Mouse (Mus musculus) cerebellum, postnatal 10 days (tissue): ENCODE measurements around the gene Tcf21.

ENCODE experiments used
- DNase-seq, 2 experiments: peaks; one replicate each; pipeline ENCODE4 v3.0.0; 2021; ENCODE audit warnings: mixed read lengths in 2 of 2

Gene Tcf21

DNA sequence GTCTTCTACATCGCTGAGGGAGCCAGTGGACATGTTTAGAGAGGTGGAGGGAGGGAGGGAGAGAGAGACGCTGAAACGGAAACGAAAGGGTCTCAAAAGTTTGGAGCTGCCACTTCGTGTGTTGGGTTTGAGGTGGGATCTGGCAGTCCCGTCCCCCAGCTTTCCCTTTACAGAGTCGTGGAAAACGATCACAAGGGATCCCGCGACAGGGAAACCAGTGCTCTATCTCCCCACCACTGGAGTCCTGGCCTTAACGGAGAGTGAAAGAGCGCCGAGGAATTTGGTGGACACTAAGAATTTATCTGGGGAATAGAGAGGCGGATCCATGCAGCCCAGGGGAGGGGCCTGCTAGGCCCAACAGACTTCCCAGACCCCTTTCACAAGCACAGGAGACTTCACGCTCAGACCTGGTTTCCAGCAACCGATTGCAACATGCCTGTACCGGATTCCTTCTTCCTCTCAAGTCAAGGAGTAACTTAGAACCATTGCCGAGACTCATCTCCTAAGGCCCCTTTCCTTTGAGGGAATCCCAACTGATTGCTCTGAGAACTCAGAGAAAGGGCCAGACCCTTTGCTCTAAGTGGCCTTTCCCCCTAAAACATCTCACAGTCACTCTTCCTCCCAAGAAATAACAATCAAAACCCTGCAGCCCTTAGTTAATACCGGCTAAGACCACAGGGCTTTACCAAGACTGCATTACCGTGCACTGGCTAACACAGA lies at the start of gene Tcf21:
Tcf21 (minus strand) TSS at position 304 of the 720 bp plus-strand sequence.
- DNase-seq: no peak

DNA sequence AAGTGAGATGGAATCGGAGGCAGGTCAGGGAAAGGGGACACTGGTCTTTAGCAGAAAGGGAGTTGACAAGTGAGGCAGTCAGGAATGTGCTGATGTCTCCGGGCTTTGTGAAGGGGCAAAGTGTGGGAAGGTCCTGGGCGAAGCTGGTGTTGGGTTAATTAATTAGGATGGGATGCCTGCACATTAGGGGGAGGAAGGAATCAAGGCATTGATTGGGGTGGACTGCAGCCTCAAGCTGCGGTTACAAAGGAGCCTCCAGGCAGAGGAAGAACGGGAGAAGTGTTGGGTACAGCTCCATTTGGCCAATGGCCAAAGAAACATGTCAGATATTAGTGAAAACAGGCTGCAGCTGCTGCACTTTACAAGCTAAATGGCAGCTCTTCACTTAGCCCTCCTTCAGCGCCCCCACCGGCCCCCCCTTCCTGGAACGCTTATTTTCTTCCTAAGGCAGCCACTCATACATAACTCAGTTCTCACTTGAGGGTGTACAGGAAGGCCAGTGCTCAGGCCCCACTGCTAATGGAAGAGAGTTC lies 48.5 kb upstream of the Tcf21 start:
- peak; percentile 12 to 15 for DNase-seq

DNA sequence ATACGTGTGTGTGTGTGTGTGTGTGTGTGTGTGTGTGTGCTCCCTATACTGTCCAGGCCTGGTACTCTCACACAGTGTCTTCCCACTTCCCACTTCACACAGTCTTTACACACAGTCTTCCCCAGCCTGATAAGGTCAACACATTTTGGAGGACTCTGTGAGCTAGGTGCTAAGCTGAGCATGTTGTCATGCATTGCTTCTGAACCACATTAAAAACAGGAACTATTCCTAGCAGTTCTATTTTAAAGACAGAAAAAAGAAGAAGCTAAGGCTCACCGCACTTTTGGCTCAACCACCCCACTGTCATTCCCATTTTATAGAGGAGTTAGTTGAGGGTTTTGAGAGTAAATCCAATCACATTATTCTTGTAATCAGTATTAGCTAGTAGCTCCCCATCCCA lies 47.2 kb upstream of the Tcf21 start:
- no peak for DNase-seq

DNA sequence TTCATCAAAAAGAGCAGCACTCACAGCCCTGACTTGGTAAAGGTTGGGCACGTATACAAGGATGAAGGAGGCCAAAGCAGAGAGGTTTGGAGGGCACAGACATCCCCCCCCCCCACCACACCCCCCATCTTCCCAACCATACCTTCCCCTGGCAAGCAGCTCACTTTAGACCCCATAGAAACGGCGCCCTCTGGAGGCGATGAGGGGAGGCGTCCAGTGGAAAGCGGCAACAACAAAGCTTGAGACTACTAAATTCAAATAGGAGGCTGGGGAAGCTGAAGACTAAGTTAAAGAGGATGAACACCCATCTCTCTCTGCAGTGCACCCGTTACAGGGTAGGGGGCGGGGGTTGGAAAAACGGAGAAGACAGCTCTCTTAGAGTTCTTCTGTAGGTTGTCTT lies 38.1 kb upstream of the Tcf21 start:
- DNase-seq: peak; percentile 29 to 38

DNA sequence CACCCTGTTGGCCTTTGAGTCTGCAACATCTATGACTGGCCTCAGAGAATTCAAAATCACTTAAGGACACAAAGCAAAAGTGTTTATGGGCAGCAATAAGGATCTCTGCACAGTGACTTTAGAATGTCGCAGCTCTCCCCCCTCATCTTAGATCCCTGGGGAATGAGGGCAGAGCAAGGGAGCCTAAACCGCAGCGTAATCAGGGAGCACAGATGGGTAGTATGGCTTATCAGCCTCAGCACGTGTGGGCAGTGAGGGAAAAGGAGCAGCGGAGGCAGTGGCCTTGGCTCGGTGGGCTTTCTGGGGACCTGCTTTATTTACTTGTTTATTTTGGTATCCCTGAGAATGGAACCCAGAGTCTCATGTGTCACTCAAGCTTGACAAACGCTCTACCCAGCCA lies 34.4 kb upstream of the Tcf21 start:
- DNase-seq: no peak

DNA sequence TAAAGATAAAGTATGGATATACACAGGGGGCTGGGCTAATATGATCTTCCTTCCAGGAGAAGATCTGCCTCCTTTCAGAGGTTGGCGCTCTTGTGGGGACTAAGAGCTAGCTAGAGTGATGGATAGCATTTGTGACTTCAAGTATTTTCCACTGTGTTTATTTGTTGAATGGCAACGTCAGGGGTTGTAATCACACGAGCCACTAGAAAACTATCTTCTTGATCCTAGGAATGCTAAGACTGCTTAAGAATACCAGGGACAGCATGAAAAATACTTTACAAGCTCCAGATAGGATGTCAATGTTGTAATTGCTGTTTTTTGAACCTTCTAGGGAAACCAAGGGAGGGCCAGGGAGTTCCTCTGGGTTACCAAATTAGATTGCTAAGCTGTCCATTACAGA lies 25.4 kb upstream of the Tcf21 start:
- no peak for DNase-seq

DNA sequence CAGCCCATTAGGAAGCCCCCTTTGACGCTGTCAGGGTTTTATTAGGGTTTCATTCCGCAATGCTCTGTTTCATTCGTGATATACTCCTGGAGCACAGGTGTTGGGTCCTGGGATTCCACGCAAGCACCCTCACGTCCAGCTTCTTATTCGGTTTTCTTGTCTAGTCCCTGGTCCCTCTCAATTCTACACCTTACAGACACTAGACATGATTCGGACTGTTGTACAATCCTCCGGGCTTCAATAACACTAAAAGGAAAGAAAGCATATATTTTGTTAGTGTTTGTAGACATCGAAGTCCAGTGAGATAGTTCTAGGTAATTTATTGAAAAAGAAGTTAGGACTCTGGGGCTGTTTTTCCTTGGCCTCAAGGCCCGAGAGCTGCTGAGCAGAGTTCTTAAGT lies 24.8 kb upstream of the Tcf21 start:
- no peak for DNase-seq

DNA sequence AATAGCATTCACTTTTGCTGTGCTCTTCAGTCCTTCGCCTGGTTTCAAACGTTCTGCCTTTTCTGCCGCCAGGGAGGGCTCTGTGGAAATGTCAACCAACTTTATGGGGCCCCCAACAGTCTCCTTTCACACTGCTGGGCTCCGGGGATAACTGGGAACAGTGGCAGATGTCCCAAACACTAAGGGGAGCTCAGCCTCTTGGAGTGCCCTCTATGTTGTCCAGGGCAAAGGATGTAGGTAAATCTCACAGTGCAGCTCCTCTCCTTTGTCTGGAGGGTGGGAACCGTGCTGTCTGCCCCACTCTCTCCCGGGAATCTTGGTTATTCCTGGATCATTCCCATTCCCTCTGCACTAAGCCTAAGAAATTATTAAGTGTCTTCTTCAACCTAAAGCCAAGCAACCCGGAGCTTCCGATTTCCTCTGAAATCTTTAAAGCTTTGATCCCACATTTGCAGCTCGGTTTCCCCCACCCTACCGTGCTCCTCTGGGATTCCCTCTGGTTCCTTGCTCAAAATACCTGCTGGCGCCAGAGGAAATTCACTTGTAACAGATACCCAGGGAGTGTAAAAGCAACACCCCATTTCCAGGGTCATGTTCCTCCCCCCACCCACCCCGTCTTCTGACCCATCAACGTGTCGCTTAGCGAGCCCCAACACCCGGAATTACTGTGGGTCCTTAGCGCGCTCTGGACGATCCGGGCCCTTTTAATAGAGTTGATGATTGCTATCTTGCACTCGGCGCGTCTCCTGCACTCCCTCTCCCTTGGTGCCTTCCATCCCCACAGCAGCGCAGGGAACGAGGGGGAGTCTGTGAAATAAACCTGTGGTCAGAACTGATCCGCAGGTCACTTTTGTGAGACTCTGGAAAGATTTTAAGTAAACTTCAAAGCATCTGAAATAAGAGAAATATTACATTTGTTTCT lies 23.7 kb upstream of the Tcf21 start:
- DNase-seq: peak in 1 of 2 experiments; percentile 17

DNA sequence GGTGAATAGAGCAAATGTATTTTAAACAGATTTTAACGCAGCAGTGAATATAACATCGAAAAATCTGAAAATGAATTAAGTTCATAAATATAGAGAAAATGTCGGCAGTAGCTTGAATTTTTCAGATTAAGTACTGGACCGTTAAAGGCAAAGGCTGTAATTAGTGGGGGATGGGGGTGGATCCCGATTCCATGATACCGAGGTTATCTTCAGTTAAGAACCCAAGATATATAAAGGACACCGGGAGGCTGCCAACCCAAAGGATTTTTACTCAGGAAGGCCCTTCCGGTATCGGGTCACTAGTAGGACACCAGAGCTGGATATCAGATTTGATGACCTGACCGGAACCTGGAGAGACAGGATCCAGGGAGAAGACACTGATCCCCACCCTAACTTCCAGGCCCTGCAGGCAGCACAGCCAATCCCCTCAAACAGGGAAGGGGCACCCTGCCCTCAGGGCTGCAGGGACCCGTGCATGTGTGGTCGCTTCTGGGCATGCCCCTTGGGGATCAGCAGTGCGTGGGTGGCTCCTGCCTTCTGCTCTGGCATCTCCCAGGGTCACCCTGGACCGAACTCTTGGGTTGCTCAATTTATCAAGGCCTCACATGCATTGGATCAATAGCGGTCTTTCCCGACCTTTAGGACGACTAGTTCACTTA lies 22.9 kb upstream of the Tcf21 start:
- peak in 1 of 2 experiments; percentile 9 for DNase-seq

DNA sequence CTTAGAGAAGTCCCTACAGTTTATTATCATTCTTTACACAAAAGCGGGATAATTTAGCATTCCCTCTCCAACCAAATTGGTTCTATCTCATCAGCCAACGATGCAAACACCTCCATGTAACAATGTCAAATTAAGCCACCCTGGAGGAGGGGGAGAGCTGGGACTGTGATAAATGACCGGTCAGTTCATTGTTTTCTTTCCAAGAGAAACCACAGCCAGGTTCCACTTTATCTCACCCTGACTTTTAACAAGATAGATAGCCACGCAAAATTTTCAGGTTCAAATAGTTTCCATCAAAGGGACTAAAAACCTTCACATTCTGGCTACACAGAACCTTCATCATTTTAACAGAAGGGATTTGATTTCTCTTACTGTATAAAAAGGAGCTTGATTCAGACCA lies 22.1 kb upstream of the Tcf21 start:
- no peak for DNase-seq

DNA sequence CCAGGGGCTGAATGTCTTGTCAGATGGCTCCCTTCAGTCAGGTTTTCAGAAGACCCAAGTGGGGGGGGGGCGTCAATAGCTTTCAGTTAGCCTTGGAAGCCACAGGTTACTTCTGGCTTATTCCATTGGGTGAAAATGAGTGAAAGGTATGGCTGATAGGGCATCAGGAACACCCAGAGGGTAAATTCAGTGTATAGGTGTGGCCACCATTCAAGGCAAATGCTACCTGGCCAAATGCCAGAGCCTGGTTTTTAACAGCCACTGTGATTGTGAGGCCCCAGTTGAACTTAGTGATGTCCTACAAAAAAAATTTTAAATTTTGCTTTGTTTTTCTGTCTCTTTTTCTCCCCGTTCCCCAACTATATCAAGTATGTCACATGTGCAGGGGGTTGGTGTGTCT lies 6.3 kb upstream of the Tcf21 start:
- no peak for DNase-seq

DNA sequence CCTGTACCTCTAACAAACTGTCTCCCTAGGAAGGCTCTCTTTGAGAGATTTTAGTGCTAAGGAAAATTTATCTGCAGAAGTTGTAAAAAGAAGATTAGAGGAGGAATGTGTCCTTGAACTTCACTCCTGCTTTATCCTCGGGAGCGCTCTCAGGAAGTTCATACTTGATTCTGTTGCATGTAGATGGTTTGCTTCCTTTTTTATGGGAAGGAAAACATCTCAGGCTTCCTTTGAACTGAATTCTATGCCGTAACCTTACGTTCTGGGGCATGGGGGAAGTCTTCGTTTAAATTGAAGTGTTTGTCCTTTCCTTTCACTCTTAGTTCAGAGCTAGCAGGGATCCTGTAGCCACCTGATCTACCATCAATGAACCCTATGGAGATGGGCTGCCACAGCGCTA lies 2.9 kb upstream of the Tcf21 start:
- DNase-seq: no peak

DNA sequence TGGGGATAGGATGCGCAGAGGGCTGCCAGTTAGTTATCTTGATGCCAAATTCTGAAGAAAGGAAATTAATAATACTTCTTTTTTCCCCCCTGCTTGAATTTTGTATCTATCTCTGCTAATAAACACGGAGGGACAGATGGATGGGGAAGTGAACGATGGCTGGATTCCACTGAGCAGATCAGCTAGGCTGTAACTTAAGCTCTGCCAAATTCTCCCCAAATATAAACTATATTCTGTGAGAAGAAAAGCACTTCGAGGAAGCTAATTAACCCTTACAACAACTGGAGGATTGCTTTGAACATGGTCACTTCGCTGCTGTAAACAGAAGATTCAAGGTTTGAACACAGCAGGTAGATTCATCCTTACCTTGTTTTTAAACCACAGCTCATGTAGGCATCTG lies 2.5 kb upstream of the Tcf21 start:
- DNase-seq: no peak

DNA sequence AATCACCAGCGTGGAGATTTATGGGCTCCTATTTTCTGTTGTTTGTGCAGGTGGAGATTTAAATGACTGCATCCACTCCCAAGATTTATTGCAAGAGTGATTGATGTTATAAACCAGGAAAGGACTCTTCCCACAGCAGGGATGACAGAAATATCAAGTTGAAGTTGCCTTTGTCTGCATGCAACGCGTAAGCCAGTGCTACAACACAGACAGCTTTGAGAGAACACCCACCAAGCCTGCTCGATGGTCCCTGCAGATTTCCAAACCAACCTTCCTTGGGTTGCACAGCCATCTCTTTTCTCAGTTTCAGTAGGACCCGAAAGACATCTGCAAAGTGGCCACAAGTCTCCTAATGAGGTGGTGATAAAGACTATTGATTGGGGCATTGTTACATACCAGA lies 1.7 kb upstream of the Tcf21 start:
- no peak for DNase-seq

DNA sequence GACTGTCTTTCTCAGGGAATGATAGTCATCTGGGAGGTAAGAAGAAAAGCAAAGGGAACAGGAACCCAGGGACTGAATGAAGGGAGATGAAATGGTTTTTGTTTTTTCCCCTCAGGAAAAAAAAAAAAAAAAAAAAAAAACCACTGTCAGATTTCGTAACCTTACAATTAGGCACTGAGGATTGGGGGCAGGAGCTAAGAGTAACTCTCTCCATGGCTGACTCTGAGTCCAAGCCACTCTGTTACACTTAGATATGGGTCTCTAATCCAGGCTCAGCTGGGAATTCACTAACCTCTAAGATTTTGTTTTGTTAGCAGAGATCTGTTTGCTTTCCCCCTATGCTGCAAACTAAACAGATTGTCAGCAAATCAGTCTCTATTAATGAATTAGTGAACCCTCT lies 1.3 kb upstream of the Tcf21 start:
- DNase-seq: no peak

DNA sequence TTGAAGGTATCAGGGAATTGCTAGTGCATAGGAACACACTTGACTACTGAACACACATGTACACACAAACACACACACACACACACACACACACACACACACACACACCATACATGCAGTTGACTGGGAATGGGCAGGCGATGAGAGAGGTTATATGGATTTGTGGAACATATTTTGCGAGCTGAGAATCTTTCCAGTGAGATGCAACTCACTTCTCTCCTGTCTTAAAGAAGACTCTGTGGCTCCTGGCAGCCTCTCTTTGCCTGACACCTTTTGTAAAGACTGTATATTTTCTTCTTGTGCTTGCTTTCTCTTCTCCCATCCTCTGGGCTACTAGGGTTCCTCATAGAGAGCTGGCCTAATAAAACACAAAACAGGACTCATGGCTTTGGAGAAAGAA lies 867 bp upstream of the Tcf21 start:
- DNase-seq: no peak

DNA sequence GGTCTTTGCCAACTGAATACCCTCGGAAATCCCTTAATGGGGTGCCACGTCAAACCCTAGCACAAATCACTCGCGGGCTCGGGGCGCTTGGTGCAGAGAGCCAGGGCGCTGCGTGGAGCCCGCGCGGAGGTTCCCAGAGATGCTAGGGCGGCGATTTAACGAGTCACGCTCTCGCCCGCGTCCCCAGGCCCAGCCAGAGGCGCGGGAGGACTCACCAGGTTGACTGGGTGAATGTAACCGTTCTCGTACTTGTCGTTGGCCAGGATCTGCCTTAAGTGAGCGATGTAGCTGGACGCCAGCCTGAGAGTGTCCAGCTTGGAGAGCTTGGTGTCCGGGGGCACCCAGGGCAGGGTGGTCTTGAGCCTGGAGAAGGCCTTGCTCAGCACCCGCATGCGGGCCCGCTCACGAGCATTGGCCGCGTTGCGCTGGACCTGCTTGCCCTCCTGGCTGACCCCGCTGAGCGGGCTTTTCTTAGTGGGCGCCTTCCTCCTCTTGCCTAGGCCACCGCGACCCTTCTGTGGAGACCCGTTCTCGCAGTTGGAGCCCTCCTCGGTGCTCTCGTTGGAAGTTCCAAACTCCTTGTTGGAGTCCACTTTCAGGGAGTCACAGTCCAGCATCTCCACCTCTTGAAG lies 619 bp downstream of the Tcf21 start:
- DNase-seq: peak; percentile 25 to 49

DNA sequence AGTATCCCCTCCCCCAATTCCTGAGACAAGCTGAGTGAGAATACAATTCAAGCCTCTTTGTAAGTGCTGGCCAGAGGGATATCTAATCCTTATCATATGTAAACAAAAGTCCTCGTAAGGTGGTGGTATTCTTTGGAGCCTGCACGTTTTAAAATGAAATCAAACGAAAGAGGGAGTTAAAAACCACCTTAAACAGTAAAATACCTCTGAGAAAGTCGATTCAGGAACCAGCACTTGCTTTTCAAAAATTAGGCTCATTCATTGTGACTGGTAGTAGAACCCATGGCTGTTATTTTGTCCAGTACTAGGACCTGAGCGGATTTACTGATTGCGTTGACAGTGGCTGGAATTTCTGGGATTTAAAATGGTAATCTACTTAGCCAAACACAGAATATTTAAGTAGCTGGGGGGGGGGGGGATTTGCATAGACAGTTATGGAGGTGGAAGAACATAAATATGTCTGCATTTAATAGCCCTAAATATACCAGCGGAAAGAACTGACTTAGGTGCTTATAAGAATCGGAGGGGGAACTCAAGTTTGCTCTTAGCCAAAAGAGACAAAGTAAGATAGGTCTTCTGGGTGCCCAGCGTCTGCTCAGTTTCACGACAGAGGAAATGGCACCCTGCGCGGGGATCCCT lies 1.3 kb downstream of the Tcf21 start:
- DNase-seq: peak in 1 of 2 experiments; percentile 28

DNA sequence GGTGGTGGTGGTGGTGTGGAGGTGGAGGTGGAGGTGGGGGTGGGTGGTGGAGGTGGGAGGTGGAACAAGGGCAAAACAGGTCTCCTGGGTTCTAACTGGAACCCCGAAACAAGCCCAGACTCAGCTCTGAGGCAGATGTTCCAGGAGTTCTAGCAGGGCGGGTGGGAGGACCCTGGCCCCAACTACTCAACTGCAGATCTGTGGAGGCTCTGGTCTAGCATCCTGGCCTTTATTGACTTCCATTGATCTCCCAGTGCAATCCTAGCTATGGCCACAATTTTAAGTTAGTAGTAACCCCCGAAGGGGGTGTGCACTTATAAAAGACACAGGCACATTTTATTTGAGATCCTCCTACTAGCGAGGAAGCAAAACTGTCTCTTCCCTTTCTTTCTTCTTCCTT lies 2.0 kb downstream of the Tcf21 start:
- DNase-seq: no peak

DNA sequence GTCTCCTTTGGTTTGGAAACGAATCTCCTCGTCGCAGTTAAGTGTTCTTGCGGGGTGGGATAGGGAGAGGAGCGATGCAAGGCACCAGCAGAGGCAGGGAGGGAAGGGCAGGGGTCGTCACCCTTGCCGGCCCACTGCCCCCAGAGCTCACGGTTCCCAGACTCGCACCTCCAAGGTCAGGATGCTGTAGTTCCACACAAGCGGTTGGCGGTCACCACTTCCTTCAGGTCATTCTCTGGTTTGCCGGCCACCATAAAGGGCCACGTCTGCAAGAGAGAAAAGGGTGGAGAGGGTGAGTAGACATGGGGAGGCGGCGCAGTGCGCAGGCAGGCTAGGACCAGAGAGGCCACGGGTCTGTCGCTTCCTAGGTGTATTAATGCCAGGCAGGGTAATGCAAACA lies 2.4 kb downstream of the Tcf21 start:
- peak in 1 of 2 experiments; percentile 30 for DNase-seq

DNA sequence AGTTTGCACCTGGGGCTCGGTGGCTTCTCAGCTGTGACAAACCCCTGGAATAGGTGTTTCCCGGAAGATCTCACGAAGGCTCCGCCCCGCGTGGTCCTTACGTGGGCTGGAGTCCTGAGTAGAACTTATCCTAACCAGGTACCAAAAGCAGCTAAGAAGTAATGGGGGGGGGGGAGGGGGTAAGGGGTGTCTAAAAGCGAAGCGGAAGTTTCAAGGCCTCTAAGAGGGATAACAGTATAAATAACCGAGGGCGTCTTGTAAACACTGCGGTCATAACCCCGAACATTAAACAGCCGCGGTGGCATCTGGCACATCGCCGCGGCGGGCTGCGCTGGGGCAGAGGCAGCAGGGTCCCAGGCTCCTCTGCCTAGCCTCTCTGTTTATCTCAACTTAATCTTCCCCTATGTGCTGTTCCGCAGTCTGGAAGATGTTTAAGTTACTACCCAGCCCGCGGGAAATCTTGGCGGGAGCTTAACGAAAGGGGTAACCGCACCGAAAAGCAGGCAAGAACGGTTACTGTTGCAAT lies 3.7 kb downstream of the Tcf21 start:
- peak in 1 of 2 experiments; percentile 30 for DNase-seq
